8 mouse cellular contexts compared by ENCODE assay signal in genomic region chr8:123211876-123212275, GRCm38 (mm10). TPM values are rescaled to one million over a fixed set of nuclear protein-coding genes. Genes with fewer than 3 reads are reported as not detected.
A peak's percentile ranks its signal among the peaks of the same experiment; 100 is the strongest.
DNase-seq lines count a peak whose midpoint lies in the region; ATAC-seq and TF ChIP-seq lines count a peak whose summit lies in the region.

No protein-coding gene starts in this region.

- intact Hi-C loops in gastrocnemius, adult 2 months (cut with DNase I), result loop anchor here (5.0 kb wide), 1 partner anchor 110 kb away; the partner anchor contains the start of gene Rpl13

- peak overlapping the region; percentile 94 for H3K27ac ChIP-seq in gastrocnemius, adult 2 months
- no peak overlapping the region for H3K27ac ChIP-seq in forebrain, embryonic 11.5 days (ENCODE audit: low read depth, low read length)
- peak overlapping the region; percentile 87 for H3K27ac ChIP-seq in liver, embryonic 13.5 days

- peak overlapping the region; percentile 89 for H3K9ac ChIP-seq in forebrain, embryonic 11.5 days (ENCODE audit: low read length)
- H3K9ac ChIP-seq in liver, embryonic 13.5 days, result peak overlapping the region; percentile 98

- peak overlapping the region; percentile 81 for H3K4me3 ChIP-seq in gastrocnemius, adult 2 months
- H3K4me3 ChIP-seq in forebrain, embryonic 11.5 days (ENCODE audit: low read depth, low read length), result peak overlapping the region; percentile 94
- peak overlapping the region; percentile 99 for H3K4me3 ChIP-seq in liver, embryonic 13.5 days (replicated peaks)

- peaks cover 2% of the 10 kb centered on the region; the same call in 1 of the 2 replicates for H3K36me3 ChIP-seq in forebrain, embryonic 11.5 days (ENCODE audit: control insufficient read depth, insufficient read depth, low read length)
- H3K36me3 ChIP-seq in liver, embryonic 13.5 days, result peaks cover 38% of the 10 kb centered on the region

- 56% methylated on average over 10 of the region's 10 CpGs for WGBS in forebrain, embryonic 11.5 days
- WGBS in liver, embryonic 13.5 days (ENCODE audit: insufficient replicate concordance), result 22% methylated on average over 10 of the region's 10 CpGs

- peaks cover 13% of the 10 kb centered on the region; the same call in 1 of the 2 replicates for H3K4me1 ChIP-seq in forebrain, embryonic 11.5 days (replicated peaks; ENCODE audit: control insufficient read depth, insufficient read depth, low read length)
- H3K4me1 ChIP-seq in liver, embryonic 13.5 days (replicated peaks), result peaks cover 22% of the 10 kb centered on the region

- DNase-seq in gastrocnemius, adult 2 months, result no peak
- DNase-seq in gastrocnemius, postnatal 25 days, result no peak
- DNase-seq in 3T3-L1 (ENCODE audit: low read depth, low spot score), result peak; percentile 44
- no peak for DNase-seq in forebrain, embryonic 11.5 days (ENCODE audit: low spot score)
- DNase-seq in liver, embryonic 13.5 days, result no peak
- no peak for DNase-seq in left cerebral cortex, adult 8-10 months (ENCODE audit: low spot score in 2 of 2)
- DNase-seq in layer of hippocampus, adult 18-20 months (ENCODE audit: low spot score in 2 of 2), result no peak

- H3K27me3 ChIP-seq in forebrain, embryonic 11.5 days (ENCODE audit: control insufficient read depth, insufficient read depth, low read length), result no peaks in the 10 kb centered on the region
- no peaks in the 10 kb centered on the region for H3K27me3 ChIP-seq in liver, embryonic 13.5 days

- H3K4me2 ChIP-seq in forebrain, embryonic 11.5 days (ENCODE audit: low read depth, low read length, severe bottlenecking), result peak overlapping the region; percentile 94
- H3K4me2 ChIP-seq in liver, embryonic 13.5 days, result peak overlapping the region; percentile 96

- TF ChIP-seq CTCF in gastrocnemius, adult 2 months (IDR thresholded peaks at IDR 0.05), result no peak

- no peak for ATAC-seq in forebrain, embryonic 11.5 days (replicated peaks; ENCODE audit: low FRiP score)
- ATAC-seq in liver, embryonic 13.5 days (ENCODE audit: low read depth), result no peak
- ATAC-seq in megakaryocyte-erythroid progenitor cell, adult 5-6 weeks (replicated peaks; ENCODE audit: low FRiP score, low TSS enrichment, poor library complexity, severe bottlenecking), result no peak

- H3K9me3 ChIP-seq in forebrain, embryonic 11.5 days (ENCODE audit: control insufficient read depth, low read length), result no peaks in the 10 kb centered on the region
- no peaks in the 10 kb centered on the region for H3K9me3 ChIP-seq in liver, embryonic 13.5 days (replicated peaks)

RNA-seq across cellular contexts. Expression of gene Chmp1a, which starts 0.7 kb away (rescaled TPM):
- 10 to 100 TPM; 42.6 to 43.8 TPM for total RNA-seq in gastrocnemius, adult 2 months (2021)
- total RNA-seq in gastrocnemius, postnatal 25 days (2021), result 10 to 100 TPM; 36.7 to 52.8 TPM
- 117 and 126 TPM in 2 replicates for polyA plus RNA-seq in forebrain, embryonic 11.5 days (2014; fragmentation: Nextera tagmentation; extraction: Ambion mirVana)
- polyA plus RNA-seq in liver, embryonic 13.5 days (2015; fragmentation: Nextera tagmentation; extraction: Ambion mirVana), result 74.6 and 77.5 TPM in 2 replicates
- 100 to 1,000 TPM in 1 of 4 experiments, 10 to 100 TPM in 3; 86.9 to 101 (median 93.5) TPM for total RNA-seq in left cerebral cortex, adult 8-10 months (2022)
- 44.4 and 57.1 TPM in 2 replicates for total RNA-seq in megakaryocyte-erythroid progenitor cell, adult 5-6 weeks (2014; fragmentation: Nextera tagmentation)
- total RNA-seq in megakaryocyte-erythroid progenitor cell, adult 5-6 weeks (2017), result 25.8 and 34.0 TPM in 2 replicates
- 100 to 1,000 TPM in 1 of 2 experiments, 10 to 100 TPM in 1; 98.8 to 117 TPM for total RNA-seq in layer of hippocampus, adult 18-20 months (2021)

RNA-seq across cellular contexts. Expression of gene Spata33, which starts 0.8 kb away (rescaled TPM):
- 1 to 10 TPM; 1.2 to 1.8 TPM for total RNA-seq in gastrocnemius, adult 2 months (2021)
- total RNA-seq in gastrocnemius, postnatal 25 days (2021), result 1 to 10 TPM in 1 of 2 experiments, under 1 TPM in 1; 0.91 to 1.2 TPM
- 5.9 and 6.0 TPM in 2 replicates for polyA plus RNA-seq in forebrain, embryonic 11.5 days (2014; fragmentation: Nextera tagmentation; extraction: Ambion mirVana)
- 0.37 and 0.43 TPM in 2 replicates for polyA plus RNA-seq in liver, embryonic 13.5 days (2015; fragmentation: Nextera tagmentation; extraction: Ambion mirVana)
- total RNA-seq in left cerebral cortex, adult 8-10 months (2022), result 1 to 10 TPM; 6.0 to 7.9 (median 6.2) TPM
- total RNA-seq in megakaryocyte-erythroid progenitor cell, adult 5-6 weeks (2014; fragmentation: Nextera tagmentation), result 0.59 and 1.8 TPM in 2 replicates
- 0.66 and 1.1 TPM in 2 replicates for total RNA-seq in megakaryocyte-erythroid progenitor cell, adult 5-6 weeks (2017)
- 10 to 100 TPM in 1 of 2 experiments, 1 to 10 TPM in 1; 6.0 to 10.4 TPM for total RNA-seq in layer of hippocampus, adult 18-20 months (2021)

RNA-seq across cellular contexts. Expression of gene Cdk10, which starts 12.8 kb away (rescaled TPM):
- 10 to 100 TPM; 13.0 to 15.2 TPM for total RNA-seq in gastrocnemius, adult 2 months (2021)
- total RNA-seq in gastrocnemius, postnatal 25 days (2021), result 10 to 100 TPM; 10.1 to 12.0 TPM
- 36.0 and 36.6 TPM in 2 replicates for polyA plus RNA-seq in forebrain, embryonic 11.5 days (2014; fragmentation: Nextera tagmentation; extraction: Ambion mirVana)
- polyA plus RNA-seq in liver, embryonic 13.5 days (2015; fragmentation: Nextera tagmentation; extraction: Ambion mirVana), result 11.8 and 12.0 TPM in 2 replicates
- total RNA-seq in left cerebral cortex, adult 8-10 months (2022), result 100 to 1,000 TPM in 1 of 4 experiments, 10 to 100 TPM in 3; 87.5 to 104 (median 91.5) TPM
- 45.0 and 57.8 TPM in 2 replicates for total RNA-seq in megakaryocyte-erythroid progenitor cell, adult 5-6 weeks (2014; fragmentation: Nextera tagmentation)
- 33.7 and 35.4 TPM in 2 replicates for total RNA-seq in megakaryocyte-erythroid progenitor cell, adult 5-6 weeks (2017)
- total RNA-seq in layer of hippocampus, adult 18-20 months (2021), result 10 to 100 TPM; 85.8 to 95.4 TPM

RNA-seq across cellular contexts. Expression of gene Spata2l, which starts 24.2 kb away (rescaled TPM):
- total RNA-seq in gastrocnemius, adult 2 months (2021), result 1 to 10 TPM; 1.5 to 2.3 TPM
- total RNA-seq in gastrocnemius, postnatal 25 days (2021), result 1 to 10 TPM; 1.4 to 1.5 TPM
- 1.8 and 2.0 TPM in 2 replicates for polyA plus RNA-seq in forebrain, embryonic 11.5 days (2014; fragmentation: Nextera tagmentation; extraction: Ambion mirVana)
- polyA plus RNA-seq in liver, embryonic 13.5 days (2015; fragmentation: Nextera tagmentation; extraction: Ambion mirVana), result 1.2 TPM in 2 replicates
- 10 to 100 TPM; 54.3 to 61.9 (median 60.4) TPM for total RNA-seq in left cerebral cortex, adult 8-10 months (2022)
- 1.8 and 1.9 TPM in 2 replicates for total RNA-seq in megakaryocyte-erythroid progenitor cell, adult 5-6 weeks (2014; fragmentation: Nextera tagmentation)
- 0.27 TPM in 1 of 2 replicates, not detected in the other for total RNA-seq in megakaryocyte-erythroid progenitor cell, adult 5-6 weeks (2017)
- total RNA-seq in layer of hippocampus, adult 18-20 months (2021), result 10 to 100 TPM; 75.1 to 75.8 TPM

RNA-seq across cellular contexts. Expression of gene Dpep1, which starts 25.8 kb away (rescaled TPM):
- total RNA-seq in gastrocnemius, adult 2 months (2021), result 10 to 100 TPM; 13.6 to 16.7 TPM
- 10 to 100 TPM; 11.0 to 16.1 TPM for total RNA-seq in gastrocnemius, postnatal 25 days (2021)
- polyA plus RNA-seq in forebrain, embryonic 11.5 days (2014; fragmentation: Nextera tagmentation; extraction: Ambion mirVana), result 0.81 and 1.5 TPM in 2 replicates
- polyA plus RNA-seq in liver, embryonic 13.5 days (2015; fragmentation: Nextera tagmentation; extraction: Ambion mirVana), result 0.14 and 0.24 TPM in 2 replicates
- under 1 TPM in 1 of 4 experiments, not detected in 3; 0.16 TPM for total RNA-seq in left cerebral cortex, adult 8-10 months (2022)
- not detected in 2 replicates for total RNA-seq in megakaryocyte-erythroid progenitor cell, adult 5-6 weeks (2014; fragmentation: Nextera tagmentation)
- total RNA-seq in megakaryocyte-erythroid progenitor cell, adult 5-6 weeks (2017), result not detected in 2 replicates
- under 1 TPM; 0.22 to 0.89 TPM for total RNA-seq in layer of hippocampus, adult 18-20 months (2021)
